Mouse (Mus musculus): ENCODE data around the gene Pid1.

DNA sequence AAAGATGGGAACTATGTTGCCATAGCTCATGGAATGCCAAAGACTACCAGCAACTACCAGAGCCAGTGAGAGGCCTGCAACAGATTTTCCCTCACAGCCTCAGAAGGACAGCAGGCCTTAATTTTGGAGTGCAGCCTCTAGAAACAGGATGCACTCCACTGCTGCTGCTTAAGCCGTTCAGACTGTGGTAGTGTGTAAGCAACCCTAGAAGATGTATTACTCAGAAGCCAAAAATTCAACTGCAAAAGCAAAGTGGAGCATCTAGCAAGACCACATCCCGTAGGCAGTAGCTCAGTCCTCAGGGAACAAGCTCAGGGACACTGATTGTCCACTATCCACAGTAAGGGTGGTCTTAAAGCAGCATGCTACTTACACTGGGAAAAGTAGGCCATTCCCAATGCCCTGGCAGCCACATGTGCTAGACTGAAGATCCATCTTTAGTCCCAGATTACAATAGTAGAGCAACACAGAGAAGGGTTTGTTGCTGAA lies 92.2 kb downstream of the Pid1 start:
- TF ChIP-seq EP300 (optimal IDR thresholded peaks at IDR 0.05) (no peak), CTCF (IDR thresholded peaks at IDR 0.05; ENCODE audit: low read depth) (no peak)

All from stomach, postnatal 0 days (tissue).